Mouse (Mus musculus): ENCODE measurements around the gene Gps2. TPM values are rescaled to one million over a fixed set of nuclear protein-coding genes. Genes with fewer than 3 reads are reported as not detected.

Gene Gps2
- total RNA-seq, 2 experiments from 2014 or later = 130 to 268 TPM

- no peak for ATAC-seq (replicated peaks; ENCODE audit: low FRiP score, poor library complexity, severe bottlenecking)
Observed at GRCm38 (mm10) chr11:69884240-69884639, 29.4 kb upstream of the Gps2 start.

- ATAC-seq (replicated peaks; ENCODE audit: low FRiP score, poor library complexity, severe bottlenecking) = no peak
Observed at GRCm38 (mm10) chr11:69884663-69885062, 29.0 kb upstream of the Gps2 start.

- peak; percentile 75 for ATAC-seq (replicated peaks; ENCODE audit: low FRiP score, poor library complexity, severe bottlenecking)
Observed at GRCm38 (mm10) chr11:69886907-69887635, 26.6 kb upstream of the Gps2 start.

- peak; percentile 62 for ATAC-seq (replicated peaks; ENCODE audit: low FRiP score, poor library complexity, severe bottlenecking)
Observed at GRCm38 (mm10) chr11:69891482-69891881, 22.2 kb upstream of the Gps2 start.

- no peak for ATAC-seq (replicated peaks; ENCODE audit: low FRiP score, poor library complexity, severe bottlenecking)
Observed at GRCm38 (mm10) chr11:69894671-69895070, 19.0 kb upstream of the Gps2 start.

- no peak for ATAC-seq (replicated peaks; ENCODE audit: low FRiP score, poor library complexity, severe bottlenecking)
Observed at GRCm38 (mm10) chr11:69895291-69895690, 18.4 kb upstream of the Gps2 start, which contains the start of gene Acap1. TSS of gene Acap1 (minus strand) at chr11:69895539.

- ATAC-seq (replicated peaks; ENCODE audit: low FRiP score, poor library complexity, severe bottlenecking) = no peak
Observed at GRCm38 (mm10) chr11:69899870-69900269, 13.8 kb upstream of the Gps2 start.

- peak; percentile 87 for ATAC-seq (replicated peaks; ENCODE audit: low FRiP score, poor library complexity, severe bottlenecking)
Observed at GRCm38 (mm10) chr11:69900471-69901405, 12.9 kb upstream of the Gps2 start, which contains the start of the genes 2810408A11Rik and Neurl4. TSS of gene 2810408A11Rik (minus strand) at chr11:69900987. TSS of gene Neurl4 (plus strand) at chr11:69901072.

- ATAC-seq (replicated peaks; ENCODE audit: low FRiP score, poor library complexity, severe bottlenecking) = peak; percentile 69
Observed at GRCm38 (mm10) chr11:69901406-69901846, 12.3 kb upstream of the Gps2 start.

- ATAC-seq (replicated peaks; ENCODE audit: low FRiP score, poor library complexity, severe bottlenecking) = peak; percentile 9; the same call in 1 of the 2 replicates
Observed at GRCm38 (mm10) chr11:69901993-69902392, 11.7 kb upstream of the Gps2 start.

GRCm38 (mm10) chr11:69902972-69903371 lies 10.7 kb upstream of the Gps2 start:
- ATAC-seq (replicated peaks; ENCODE audit: low FRiP score, poor library complexity, severe bottlenecking) = no peak

- ATAC-seq (replicated peaks; ENCODE audit: low FRiP score, poor library complexity, severe bottlenecking) = no peak
Observed at GRCm38 (mm10) chr11:69904311-69904710, 9.4 kb upstream of the Gps2 start.

GRCm38 (mm10) chr11:69908645-69909044 lies 5.0 kb upstream of the Gps2 start:
- no peak for ATAC-seq (replicated peaks; ENCODE audit: low FRiP score, poor library complexity, severe bottlenecking)

GRCm38 (mm10) chr11:69909174-69909573 lies 4.5 kb upstream of the Gps2 start:
- no peak for ATAC-seq (replicated peaks; ENCODE audit: low FRiP score, poor library complexity, severe bottlenecking)

- ATAC-seq (replicated peaks; ENCODE audit: low FRiP score, poor library complexity, severe bottlenecking) = no peak
Observed at GRCm38 (mm10) chr11:69910177-69910576, 3.5 kb upstream of the Gps2 start.

GRCm38 (mm10) chr11:69910781-69911560 lies 2.7 kb upstream of the Gps2 start:
- ATAC-seq (replicated peaks; ENCODE audit: low FRiP score, poor library complexity, severe bottlenecking) = no peak

GRCm38 (mm10) chr11:69911701-69912100 lies 2.0 kb upstream of the Gps2 start:
- no peak for ATAC-seq (replicated peaks; ENCODE audit: low FRiP score, poor library complexity, severe bottlenecking)

GRCm38 (mm10) chr11:69912716-69913530 lies 765 bp upstream of the Gps2 start:
- no peak for ATAC-seq (replicated peaks; ENCODE audit: low FRiP score, poor library complexity, severe bottlenecking)

- ATAC-seq (replicated peaks; ENCODE audit: low FRiP score, poor library complexity, severe bottlenecking) = peak; percentile 4; the same call in 1 of the 2 replicates
Observed at GRCm38 (mm10) chr11:69914372-69914764, 680 bp downstream of the Gps2 start.

All from erythroid progenitor cell, adult 5-6 weeks (primary cell).